9 mouse cellular contexts compared by ENCODE assay signal in genomic region chr1:45816889-45817288, GRCm38 (mm10). TPM values are rescaled to one million over a fixed set of nuclear protein-coding genes. Genes with fewer than 3 reads are reported as not detected.
DNase-seq lines count a peak whose midpoint lies in the region; ATAC-seq and TF ChIP-seq lines count a peak whose summit lies in the region.
"Had no signal": no experiment of that assay in that cellular context is flagged by ENCODE, and none has a peak within 500 bp of the region (broad histone marks: within the 10 kb centered on the region; RNA-seq: fewer than 3 reads in every experiment).

No protein-coding gene starts in this region.

- no peak for TF ChIP-seq POLR2A in lung, adult 2 months (IDR thresholded peaks at IDR 0.05; ENCODE audit: borderline replicate concordance, extremely low read depth, low read depth, low read length)

- no peak overlapping the region for H3K9ac ChIP-seq in hindbrain, embryonic 11.5 days (ENCODE audit: low read depth, low read length)
- H3K9ac ChIP-seq in hindbrain, embryonic 16.5 days (ENCODE audit: low read depth, low read length): no peak overlapping the region
- no peak overlapping the region for H3K9ac ChIP-seq in forebrain, embryonic 16.5 days (replicated peaks; ENCODE audit: low read depth, low read length)
- H3K9ac ChIP-seq: limb, embryonic 15.5 days had no signal

- ATAC-seq in hindbrain, embryonic 11.5 days (ENCODE audit: low FRiP score): 0 out of 2 replicates have a peak, but pooled peaks have one; percentile 49
- ATAC-seq in hindbrain, embryonic 16.5 days: no peak
- peak; percentile 83 for ATAC-seq in activated CD4-positive, CD25-positive, alpha-beta regulatory T cell, adult 4 months
- ATAC-seq in forebrain, embryonic 16.5 days: 0 out of 2 replicates have a peak, but pooled peaks have one; percentile 49

- DNase-seq in hindbrain, embryonic 11.5 days (ENCODE audit: low spot score): peak; percentile 61
- DNase-seq in CD4-positive, CD25-positive, alpha-beta regulatory T cell, adult 2 months (ENCODE audit: low read depth, low spot score): peak; percentile 69
- no peak for DNase-seq in lung, adult 2 months
- DNase-seq in splenic B cell, adult 2 months (ENCODE audit: low read depth, low spot score): peak; percentile 64
- DNase-seq in frontal cortex, postnatal 10 days (ENCODE audit: low spot score in 2 of 2): no peak

- WGBS in hindbrain, embryonic 11.5 days: 16% methylated on average over 1 of the region's 1 CpGs
- WGBS in hindbrain, embryonic 16.5 days: 32% methylated on average over 1 of the region's 1 CpGs
- 24% methylated on average over 1 of the region's 1 CpGs for WGBS in forebrain, embryonic 16.5 days
- WGBS in lung, adult 2 months: 33% methylated on average over 1 of the region's 1 CpGs

- H3K36me3 ChIP-seq in hindbrain, embryonic 11.5 days (ENCODE audit: control insufficient read depth, insufficient read depth, low read length): no peaks in the 10 kb centered on the region
- H3K36me3 ChIP-seq in hindbrain, embryonic 16.5 days (ENCODE audit: control insufficient read depth, insufficient read depth, low read length): peaks cover 42% of the 10 kb centered on the region
- H3K36me3 ChIP-seq in forebrain, embryonic 16.5 days (ENCODE audit: control insufficient read depth, insufficient read depth): peaks cover 42% of the 10 kb centered on the region
- peaks cover 16% of the 10 kb centered on the region for H3K36me3 ChIP-seq in splenic B cell, adult 2 months (ENCODE audit: control insufficient read depth, insufficient read depth, low read length, poor library complexity, severe bottlenecking)

- no peak overlapping the region for H3K4me2 ChIP-seq in hindbrain, embryonic 11.5 days (replicated peaks; ENCODE audit: low read depth, low read length)
- H3K4me2 ChIP-seq in hindbrain, embryonic 16.5 days (ENCODE audit: low read length): no peak overlapping the region
- H3K4me2 ChIP-seq in forebrain, embryonic 16.5 days (ENCODE audit: low read length): no peak overlapping the region
- H3K4me2 ChIP-seq: limb, embryonic 15.5 days had no signal

- H3K27ac ChIP-seq in hindbrain, embryonic 11.5 days (ENCODE audit: low read depth, low read length): no peak overlapping the region
- no peak overlapping the region for H3K27ac ChIP-seq in hindbrain, embryonic 16.5 days (ENCODE audit: low read depth, low read length)
- H3K27ac ChIP-seq in forebrain, embryonic 16.5 days (ENCODE audit: low read length): no peak overlapping the region
- H3K27ac ChIP-seq: limb, embryonic 15.5 days had no signal

- no peaks in the 10 kb centered on the region for H3K9me3 ChIP-seq in hindbrain, embryonic 11.5 days (ENCODE audit: control insufficient read depth, low read length)
- no peaks in the 10 kb centered on the region for H3K9me3 ChIP-seq in hindbrain, embryonic 16.5 days (ENCODE audit: control insufficient read depth, low read length)
- H3K9me3 ChIP-seq in forebrain, embryonic 16.5 days (ENCODE audit: control insufficient read depth, low read length): no peaks in the 10 kb centered on the region
- H3K9me3 ChIP-seq: limb, embryonic 15.5 days had no signal

- H3K27me3 ChIP-seq in hindbrain, embryonic 11.5 days (ENCODE audit: control insufficient read depth, insufficient read depth, low read length): no peaks in the 10 kb centered on the region
- no peaks in the 10 kb centered on the region for H3K27me3 ChIP-seq in hindbrain, embryonic 16.5 days (replicated peaks; ENCODE audit: control insufficient read depth, insufficient read depth, low read length)
- H3K27me3 ChIP-seq in forebrain, embryonic 16.5 days (replicated peaks; ENCODE audit: control insufficient read depth, insufficient read depth, low read length): no peaks in the 10 kb centered on the region
- no peaks in the 10 kb centered on the region for H3K27me3 ChIP-seq in splenic B cell, adult 2 months (ENCODE audit: control insufficient read depth, insufficient read depth, low read length, poor library complexity, severe bottlenecking)
- H3K27me3 ChIP-seq: limb, embryonic 15.5 days had no signal

- no peaks in the 10 kb centered on the region for H3K4me1 ChIP-seq in hindbrain, embryonic 11.5 days (replicated peaks; ENCODE audit: control insufficient read depth, insufficient read depth, low read length)
- H3K4me1 ChIP-seq in hindbrain, embryonic 16.5 days (ENCODE audit: control insufficient read depth, insufficient read depth, low read depth, low read length): no peaks in the 10 kb centered on the region
- H3K4me1 ChIP-seq in forebrain, embryonic 16.5 days (replicated peaks; ENCODE audit: control insufficient read depth, insufficient read depth, low read length): no peaks in the 10 kb centered on the region
- H3K4me1 ChIP-seq in lung, adult 2 months (ENCODE audit: control insufficient read depth, insufficient read depth, low read length): no peaks in the 10 kb centered on the region
- H3K4me1 ChIP-seq: limb, embryonic 15.5 days had no signal

- peak; percentile 26; the same call in 1 of the 2 replicates for TF ChIP-seq CTCF in lung, adult 2 months (IDR thresholded peaks at IDR 0.05; ENCODE audit: insufficient read depth, low read length)

- H3K4me3 ChIP-seq in hindbrain, embryonic 11.5 days (ENCODE audit: low read depth, low read length): no peak overlapping the region
- no peak overlapping the region for H3K4me3 ChIP-seq in hindbrain, embryonic 16.5 days (ENCODE audit: low read length)
- H3K4me3 ChIP-seq in forebrain, embryonic 16.5 days (replicated peaks; ENCODE audit: low read length): no peak overlapping the region
- no peak overlapping the region for H3K4me3 ChIP-seq in lung, adult 2 months (replicated peaks; ENCODE audit: extremely low read depth, low read depth, low read length)
- H3K4me3 ChIP-seq: limb, embryonic 15.5 days had no signal

RNA-seq across cellular contexts. Expression of gene Wdr75, which starts 21.9 kb away (rescaled TPM):
- 75.3 and 83.1 TPM in 2 replicates for polyA plus RNA-seq in hindbrain, embryonic 11.5 days (2014; fragmentation: Nextera tagmentation; extraction: Ambion mirVana)
- 49.1 and 50.1 TPM in 2 replicates for polyA plus RNA-seq in hindbrain, embryonic 16.5 days (2015; fragmentation: Nextera tagmentation; extraction: Ambion mirVana)
- 10 to 100 TPM; 38.9 to 47.1 TPM for polyA plus RNA-seq in activated CD4-positive, CD25-positive, alpha-beta regulatory T cell, adult 4 months (2017; shearing (Covaris generic))
- 57.1 and 59.9 TPM in 2 replicates for polyA plus RNA-seq in forebrain, embryonic 16.5 days (2015; fragmentation: Nextera tagmentation; extraction: Ambion mirVana)
- 39.6 and 45.5 TPM in 2 replicates for polyA plus RNA-seq in lung, adult 2 months (2012; rRNA removed)

Comparison
In these comparisons a context has a peak if more than half of its experiments do, and no peak if none do; other contexts are left out.
1. DNase-seq: peak in hindbrain, embryonic 11.5 days (single experiment), CD4-positive, CD25-positive, alpha-beta regulatory T cell, adult 2 months (single experiment) and splenic B cell, adult 2 months (single experiment); none in lung, adult 2 months (single experiment) and frontal cortex, postnatal 10 days (0 of 2).